11 mouse cellular contexts compared by ENCODE assay signal in the genomic region with DNA sequence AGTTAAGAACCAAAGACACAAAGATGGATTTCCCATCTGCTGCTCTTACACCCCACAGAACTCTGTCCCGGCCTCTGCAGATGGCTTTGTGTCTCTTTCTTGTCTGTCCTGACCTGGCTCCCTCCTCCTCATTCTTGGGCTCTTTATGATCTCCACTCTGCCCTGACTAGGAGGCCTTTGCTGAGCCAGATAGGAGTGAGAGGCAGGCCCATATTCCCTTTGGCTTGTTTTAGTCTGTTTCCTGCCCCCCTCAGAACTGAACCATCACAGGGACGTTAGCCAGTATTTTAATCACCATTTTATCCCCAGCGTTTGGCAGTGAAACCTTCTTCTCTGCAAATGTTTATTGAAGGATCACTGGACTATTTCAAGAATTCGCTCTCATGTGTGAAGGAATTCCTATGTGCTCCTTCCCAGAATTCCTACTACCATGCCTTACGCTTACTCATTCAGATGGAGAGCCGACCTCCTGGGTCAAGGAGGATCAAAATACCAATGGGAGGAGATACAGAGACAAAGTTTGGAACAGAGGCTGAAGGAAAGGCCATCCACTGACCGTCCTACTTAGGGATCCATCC. TPM values are rescaled to one million over a fixed set of nuclear protein-coding genes. Genes with fewer than 3 reads are reported as not detected.
DNase-seq lines count a peak whose midpoint lies in the region; ATAC-seq and TF ChIP-seq lines count a peak whose summit lies in the region.
"Had no signal": no experiment of that assay in that cellular context is flagged by ENCODE, and none has a peak within 500 bp of the region (broad histone marks: within the 10 kb centered on the region; RNA-seq: fewer than 3 reads in every experiment).

No protein-coding gene starts in this region.

- H3K36me3 ChIP-seq in limb, embryonic 14.5 days (ENCODE audit: control insufficient read depth, insufficient read depth, low read length): peaks cover 14% of the 10 kb centered on the region
- H3K36me3 ChIP-seq in limb, embryonic 10.5 days: peaks cover 18% of the 10 kb centered on the region
- peaks cover 14% of the 10 kb centered on the region for H3K36me3 ChIP-seq in kidney, embryonic 15.5 days
- peaks cover 11% of the 10 kb centered on the region for H3K36me3 ChIP-seq in stomach, embryonic 15.5 days

- no peak overlapping the region for H3K9ac ChIP-seq in limb, embryonic 14.5 days (ENCODE audit: low read depth, low read length, severe bottlenecking)
- no peak overlapping the region for H3K9ac ChIP-seq in kidney, embryonic 15.5 days
- no peak overlapping the region for H3K9ac ChIP-seq in stomach, embryonic 15.5 days
- H3K9ac ChIP-seq: neural tube, embryonic 13.5 days had no signal

- no peaks in the 10 kb centered on the region for H3K9me3 ChIP-seq in limb, embryonic 14.5 days (ENCODE audit: control insufficient read depth, low read length)
- H3K9me3 ChIP-seq in limb, embryonic 10.5 days (replicated peaks): no peaks in the 10 kb centered on the region
- no peaks in the 10 kb centered on the region for H3K9me3 ChIP-seq in kidney, embryonic 15.5 days (replicated peaks)
- H3K9me3 ChIP-seq in stomach, embryonic 15.5 days: no peaks in the 10 kb centered on the region
- H3K9me3 ChIP-seq: neural tube, embryonic 13.5 days had no signal

- DNase-seq in limb, embryonic 14.5 days (ENCODE audit: low spot score): peak; percentile 8
- no peak for DNase-seq in limb, embryonic 10.5 days (ENCODE audit: low spot score)
- no peak for DNase-seq in gastrocnemius, adult 18-20 months (ENCODE audit: low spot score)
- no peak for DNase-seq in thymus, postnatal 14 days
- DNase-seq: adrenal gland, postnatal 36 days; cerebellum, adult 9-10 months; right cerebral cortex, postnatal 4 days had no signal

- H3K4me3 ChIP-seq in limb, embryonic 14.5 days (replicated peaks; ENCODE audit: low read length): no peak overlapping the region
- H3K4me3 ChIP-seq in limb, embryonic 10.5 days: no peak overlapping the region
- no peak overlapping the region for H3K4me3 ChIP-seq in embryonic fibroblast, embryonic 13.5 days (ENCODE audit: insufficient read depth, low read length)
- H3K4me3 ChIP-seq in kidney, embryonic 15.5 days (replicated peaks): no peak overlapping the region
- H3K4me3 ChIP-seq in stomach, embryonic 15.5 days (replicated peaks): no peak overlapping the region
- H3K4me3 ChIP-seq: neural tube, embryonic 13.5 days had no signal

- TF ChIP-seq POLR2A in limb, embryonic 14.5 days (IDR thresholded peaks at IDR 0.05; ENCODE audit: borderline replicate concordance, extremely low read depth, insufficient read depth, insufficient read length): no peak
- TF ChIP-seq POLR2A in embryonic fibroblast, embryonic 13.5 days (IDR thresholded peaks at IDR 0.05; ENCODE audit: low read depth, low read length): no peak

- no peaks in the 10 kb centered on the region for H3K27me3 ChIP-seq in limb, embryonic 14.5 days (ENCODE audit: control insufficient read depth, insufficient read depth, low read length)
- H3K27me3 ChIP-seq in limb, embryonic 10.5 days (ENCODE audit: low read depth, poor library complexity, severe bottlenecking): 0 out of 2 replicates have a peak, but pooled peaks cover 6% of the 10 kb centered on the region
- no peaks in the 10 kb centered on the region for H3K27me3 ChIP-seq in kidney, embryonic 15.5 days
- no peaks in the 10 kb centered on the region for H3K27me3 ChIP-seq in stomach, embryonic 15.5 days (replicated peaks)
- H3K27me3 ChIP-seq: neural tube, embryonic 13.5 days had no signal

- H3K27ac ChIP-seq in limb, embryonic 14.5 days (replicated peaks; ENCODE audit: low read depth, low read length): no peak overlapping the region
- H3K27ac ChIP-seq in limb, embryonic 10.5 days: no peak overlapping the region
- peak overlapping the region; percentile 30 for H3K27ac ChIP-seq in embryonic fibroblast, embryonic 13.5 days (ENCODE audit: insufficient read depth, low read length)
- 0 out of 2 replicates have a peak overlapping the region, but pooled peaks have one; percentile 9 for H3K27ac ChIP-seq in kidney, embryonic 15.5 days
- peak overlapping the region; percentile 19; the same call in 1 of the 2 replicates for H3K27ac ChIP-seq in stomach, embryonic 15.5 days
- H3K27ac ChIP-seq: neural tube, embryonic 13.5 days had no signal

- ATAC-seq in limb, embryonic 14.5 days (ENCODE audit: low FRiP score, low read depth): no peak
- ATAC-seq in kidney, embryonic 15.5 days (replicated peaks; ENCODE audit: low FRiP score): no peak
- ATAC-seq in stomach, embryonic 15.5 days (ENCODE audit: insufficient read depth, low FRiP score, low read depth): peak; percentile 46; the same call in 1 of the 2 replicates

- H3K4me1 ChIP-seq in limb, embryonic 14.5 days (ENCODE audit: control insufficient read depth, insufficient read depth, low read length): no peaks in the 10 kb centered on the region
- H3K4me1 ChIP-seq in limb, embryonic 10.5 days: no peaks in the 10 kb centered on the region
- peaks cover 7% of the 10 kb centered on the region; the same call in 1 of the 2 replicates for H3K4me1 ChIP-seq in embryonic fibroblast, embryonic 13.5 days (ENCODE audit: control insufficient read depth, insufficient read depth, low read length)
- no peaks in the 10 kb centered on the region for H3K4me1 ChIP-seq in kidney, embryonic 15.5 days
- no peaks in the 10 kb centered on the region for H3K4me1 ChIP-seq in stomach, embryonic 15.5 days

- no peak for TF ChIP-seq CTCF in embryonic fibroblast, embryonic 13.5 days (IDR thresholded peaks at IDR 0.05; ENCODE audit: borderline replicate concordance, insufficient read depth, low read length)

- 62% methylated on average over 7 of the region's 7 CpGs for WGBS in limb, embryonic 14.5 days
- WGBS in limb, embryonic 10.5 days: 75% methylated on average over 7 of the region's 7 CpGs
- WGBS in kidney, embryonic 15.5 days: 55% methylated on average over 7 of the region's 7 CpGs
- 21% methylated on average over 7 of the region's 7 CpGs for WGBS in stomach, embryonic 15.5 days

- H3K4me2 ChIP-seq in limb, embryonic 14.5 days (replicated peaks; ENCODE audit: low read depth, low read length, severe bottlenecking): no peak overlapping the region
- H3K4me2 ChIP-seq in kidney, embryonic 15.5 days: no peak overlapping the region
- H3K4me2 ChIP-seq in stomach, embryonic 15.5 days: no peak overlapping the region
- H3K4me2 ChIP-seq: neural tube, embryonic 13.5 days had no signal

RNA-seq across cellular contexts. Expression of gene Mrps11, which starts 13.8 kb away (rescaled TPM):
- polyA plus RNA-seq in limb, embryonic 14.5 days (2012; rRNA removed): 84.4 and 86.6 TPM in 2 replicates
- polyA plus RNA-seq in limb, embryonic 14.5 days (2014; fragmentation: Nextera tagmentation; extraction: Ambion mirVana): 70.0 and 70.7 TPM in 2 replicates
- 92.4 and 99.7 TPM in 2 replicates for polyA plus RNA-seq in limb, embryonic 10.5 days (2016; fragmentation: Nextera tagmentation; extraction: Ambion mirVana)
- 25.0 and 32.2 TPM in 2 replicates for polyA plus RNA-seq in embryonic fibroblast, embryonic 13.5 days (2011; ENCODE audit: insufficient read length, low read depth, missing spikeins)
- polyA plus RNA-seq in kidney, embryonic 15.5 days (2015; fragmentation: Nextera tagmentation; extraction: Ambion mirVana): 73.8 and 80.9 TPM in 2 replicates
- polyA plus RNA-seq in stomach, embryonic 15.5 days (2015; fragmentation: Nextera tagmentation; extraction: Ambion mirVana): 62.2 and 65.3 TPM in 2 replicates
- 10 to 100 TPM; 29.8 to 30.5 TPM for total RNA-seq in gastrocnemius, adult 18-20 months (2021)

RNA-seq across cellular contexts. Expression of gene Mrpl46, which starts 14.2 kb away (rescaled TPM):
- polyA plus RNA-seq in limb, embryonic 14.5 days (2012; rRNA removed): 18.7 and 29.4 TPM in 2 replicates
- polyA plus RNA-seq in limb, embryonic 14.5 days (2014; fragmentation: Nextera tagmentation; extraction: Ambion mirVana): 58.6 and 60.3 TPM in 2 replicates
- polyA plus RNA-seq in limb, embryonic 10.5 days (2016; fragmentation: Nextera tagmentation; extraction: Ambion mirVana): 85.4 and 96.4 TPM in 2 replicates
- polyA plus RNA-seq in embryonic fibroblast, embryonic 13.5 days (2011; ENCODE audit: insufficient read length, low read depth, missing spikeins): 17.2 and 19.3 TPM in 2 replicates
- 64.9 and 67.7 TPM in 2 replicates for polyA plus RNA-seq in kidney, embryonic 15.5 days (2015; fragmentation: Nextera tagmentation; extraction: Ambion mirVana)
- polyA plus RNA-seq in stomach, embryonic 15.5 days (2015; fragmentation: Nextera tagmentation; extraction: Ambion mirVana): 64.8 and 69.5 TPM in 2 replicates
- total RNA-seq in gastrocnemius, adult 18-20 months (2021): 10 to 100 TPM; 28.2 to 31.5 TPM

RNA-seq across cellular contexts. Expression of gene Ntrk3, which starts 31.4 kb away (rescaled TPM):
- polyA plus RNA-seq in limb, embryonic 14.5 days (2012; rRNA removed): 15.0 and 17.4 TPM in 2 replicates
- polyA plus RNA-seq in limb, embryonic 14.5 days (2014; fragmentation: Nextera tagmentation; extraction: Ambion mirVana): 4.1 and 5.3 TPM in 2 replicates
- polyA plus RNA-seq in limb, embryonic 10.5 days (2016; fragmentation: Nextera tagmentation; extraction: Ambion mirVana): 0.16 and 0.36 TPM in 2 replicates
- polyA plus RNA-seq in embryonic fibroblast, embryonic 13.5 days (2011; ENCODE audit: insufficient read length, low read depth, missing spikeins): 6.0 and 8.5 TPM in 2 replicates
- 3.2 and 4.4 TPM in 2 replicates for polyA plus RNA-seq in kidney, embryonic 15.5 days (2015; fragmentation: Nextera tagmentation; extraction: Ambion mirVana)
- 3.0 and 3.3 TPM in 2 replicates for polyA plus RNA-seq in stomach, embryonic 15.5 days (2015; fragmentation: Nextera tagmentation; extraction: Ambion mirVana)
- total RNA-seq in gastrocnemius, adult 18-20 months (2021): 1 to 10 TPM in 1 of 2 experiments, under 1 TPM in 1; 1.00 to 1.2 TPM

Comparison
In these comparisons a context has a peak if more than half of its experiments do, and no peak if none do; other contexts are left out.
1. H3K27ac ChIP-seq: peak in embryonic fibroblast, embryonic 13.5 days (single experiment), kidney, embryonic 15.5 days (single experiment) and stomach, embryonic 15.5 days (single experiment); none in limb, embryonic 14.5 days (single experiment) and limb, embryonic 10.5 days (single experiment).